Mouse (Mus musculus): ENCODE data around the gene Mrps6. TPM values are rescaled to one million over a fixed set of nuclear protein-coding genes. Genes with fewer than 3 reads are reported as not detected.

Mrps6 gene
- total and polyA plus RNA-seq, 3 experiments: 28.4 to 93.4 (median 39.7) TPM

GRCm38 (mm10) chr16:92119013-92119515, 61.0 kb downstream of the Mrps6 start:
- no peaks in the 10 kb centered on the region for H3K79me2 ChIP-seq (replicated peaks; ENCODE audit: control insufficient read depth, extremely low read depth, insufficient read depth, poor library complexity, severe bottlenecking)
- dilution Hi-C loops (cut with MboI; ENCODE audit: extremely low pct_ligation_motif_present, extremely low pct_unique_long_range_greater_than_20kb, low sequenced_read_pairs): no loop called here
- H3K9me3 ChIP-seq (replicated peaks; ENCODE audit: low read length): peaks cover 2% of the 10 kb centered on the region
- H3K9ac ChIP-seq (ENCODE audit: insufficient read depth, low read depth): no peak overlapping the region
- in situ Hi-C loops (cut with MboI; ENCODE audit: low pct_ligation_motif_present, low pct_unique_long_range_greater_than_20kb, low sequenced_read_pairs): no loop called here
- no peaks in the 10 kb centered on the region for H3K27me3 ChIP-seq (replicated peaks)
- TF ChIP-seq POLR2A (IDR thresholded peaks at IDR 0.05; ENCODE audit: low read depth, low read length) (no peak), JUND (conservative IDR thresholded peaks at IDR 0.05; ENCODE audit: low read depth, low read length) (no peak), E2F4 (IDR thresholded peaks at IDR 0.05; ENCODE audit: insufficient replicate concordance, low read depth, low read length) (no peak), CHD1 (IDR thresholded peaks at IDR 0.05; ENCODE audit: low read depth, low read length) (no peak), JUN (IDR thresholded peaks at IDR 0.05; ENCODE audit: insufficient read depth, low read depth, low read length) (no peak), MAFK (IDR thresholded peaks at IDR 0.05; ENCODE audit: insufficient replicate concordance, low read length) (no peak), ZKSCAN1 (IDR thresholded peaks at IDR 0.05; ENCODE audit: borderline replicate concordance, low read depth, low read length) (no peak), MAZ (IDR thresholded peaks at IDR 0.05; ENCODE audit: low read depth, low read length) (no peak), MEF2A (IDR thresholded peaks at IDR 0.05; ENCODE audit: borderline replicate concordance, low read depth, low read length) (no peak), ELF1 (IDR thresholded peaks at IDR 0.05; ENCODE audit: low read depth, low read length) (no peak), IRF4 (IDR thresholded peaks at IDR 0.05; ENCODE audit: low read depth, low read length) (no peak), TBP (conservative IDR thresholded peaks at IDR 0.05; ENCODE audit: low read depth, low read length) (no peak), SMC3 (IDR thresholded peaks at IDR 0.05; ENCODE audit: low read depth, low read length) (no peak), NELFE (IDR thresholded peaks at IDR 0.05; ENCODE audit: low read depth, low read length) (no peak), ZMIZ1 (IDR thresholded peaks at IDR 0.05; ENCODE audit: low read depth, low read length) (no peak), USF1 (IDR thresholded peaks at IDR 0.05; ENCODE audit: low read depth, low read length) (no peak), TCF12 (IDR thresholded peaks at IDR 0.05; ENCODE audit: low read depth, low read length) (no peak), BHLHE40 (IDR thresholded peaks at IDR 0.05; ENCODE audit: low read depth, low read length) (no peak), UBTF (IDR thresholded peaks at IDR 0.05; ENCODE audit: low read depth, low read length) (no peak), MXI1 (IDR thresholded peaks at IDR 0.05; ENCODE audit: low read depth, low read length) (no peak)
- no peak overlapping the region for H3K27ac ChIP-seq (ENCODE audit: insufficient read depth, low read depth)
- no peak overlapping the region for H3K4me2 ChIP-seq (ENCODE audit: insufficient read depth, low read depth, poor library complexity, severe bottlenecking)
- no peaks in the 10 kb centered on the region for H3K36me3 ChIP-seq (replicated peaks in 1 of 2; ENCODE audit: control insufficient read depth in 1 of 2, insufficient read depth in 1 of 2, low read length in 1 of 2)
- no peak for DNase-seq (ENCODE audit: extremely low read depth)
- no peak overlapping the region for H3K4me3 ChIP-seq (replicated peaks in 1 of 3; ENCODE audit: low read depth in 2 of 3, low read length in 2 of 3, poor library complexity in 1 of 3)
- peaks cover 0 to 8% of the 10 kb centered on the region in 2 experiments; a peak in 1 of 4 replicates for H3K4me1 ChIP-seq (ENCODE audit: control insufficient read depth in 1 of 2, insufficient read depth in 2 of 2)

DNA sequence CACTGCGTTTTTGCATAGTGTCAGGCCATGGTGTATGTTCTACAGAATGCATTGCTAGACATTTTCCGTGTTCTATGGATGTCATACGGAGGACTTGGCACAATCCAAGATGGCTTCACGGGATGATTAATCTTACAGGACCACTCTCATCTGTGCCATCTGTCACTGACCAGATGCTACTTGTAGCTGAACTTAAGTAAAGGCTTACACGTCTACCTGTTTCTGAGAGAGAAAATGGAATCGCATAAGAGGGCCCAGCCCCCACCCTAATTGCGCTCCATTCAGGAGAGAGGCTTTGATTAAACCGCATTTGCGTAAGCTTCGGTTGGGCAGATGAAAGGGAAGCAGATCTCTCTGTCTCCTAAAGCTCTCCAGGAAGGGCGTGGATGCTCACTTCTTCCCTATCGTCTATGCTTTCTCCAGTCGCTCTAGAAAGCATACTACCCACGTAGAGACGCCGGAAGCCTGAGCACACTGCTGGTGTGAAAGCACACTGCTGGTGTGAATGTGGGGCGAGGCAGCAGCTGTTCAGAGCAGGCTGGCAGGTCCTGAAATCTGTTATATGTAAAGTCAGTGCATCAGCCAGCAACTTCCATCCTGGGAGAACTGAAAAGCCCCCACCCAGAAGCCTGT, 62.9 kb downstream of the Mrps6 start:
- no peak for DNase-seq (ENCODE audit: extremely low read depth)
- H3K4me1 ChIP-seq (ENCODE audit: control insufficient read depth in 1 of 2, insufficient read depth in 2 of 2): peaks cover 0 to 8% of the 10 kb centered on the region in 2 experiments; a peak in 1 of 4 replicates
- H3K9ac ChIP-seq (ENCODE audit: insufficient read depth, low read depth): no peak overlapping the region
- no peaks in the 10 kb centered on the region for H3K36me3 ChIP-seq (replicated peaks in 1 of 2; ENCODE audit: control insufficient read depth in 1 of 2, insufficient read depth in 1 of 2, low read length in 1 of 2)
- no peak overlapping the region for H3K4me3 ChIP-seq (replicated peaks in 1 of 3; ENCODE audit: low read depth in 2 of 3, low read length in 2 of 3, poor library complexity in 1 of 3)
- no peaks in the 10 kb centered on the region for H3K27me3 ChIP-seq (replicated peaks)
- no peak overlapping the region for H3K27ac ChIP-seq (ENCODE audit: insufficient read depth, low read depth)
- H3K9me3 ChIP-seq (replicated peaks; ENCODE audit: low read length): peaks cover 10% of the 10 kb centered on the region
- dilution Hi-C loops (cut with MboI; ENCODE audit: extremely low pct_ligation_motif_present, extremely low pct_unique_long_range_greater_than_20kb, low sequenced_read_pairs) (no loop called here), in situ Hi-C loops (cut with MboI; ENCODE audit: low pct_ligation_motif_present, low pct_unique_long_range_greater_than_20kb, low sequenced_read_pairs) (no loop called here)
- H3K79me2 ChIP-seq (replicated peaks; ENCODE audit: control insufficient read depth, extremely low read depth, insufficient read depth, poor library complexity, severe bottlenecking): no peaks in the 10 kb centered on the region
- no peak overlapping the region for H3K4me2 ChIP-seq (ENCODE audit: insufficient read depth, low read depth, poor library complexity, severe bottlenecking)
- TF ChIP-seq MYC (IDR thresholded peaks at IDR 0.05; ENCODE audit: low read depth, low read length) (no peak), MXI1 (IDR thresholded peaks at IDR 0.05; ENCODE audit: low read depth, low read length) (no peak)
